Mouse (Mus musculus) liver, embryonic 14.5 days (tissue): Measurements from ENCODE around the gene Ctla4.

Experiments used
- CTCF ChIP-seq: IDR thresholded peaks from 2 replicates; pipeline ENCODE4 v1.5.1; 2016; ENCODE audit warnings: antibody characterized with exemption, low read depth, control low read depth
- EP300 ChIP-seq: IDR thresholded peaks from 2 replicates; pipeline ENCODE4 v1.6.1; 2016; ENCODE audit warnings: antibody characterized with exemption, low read depth

DNA sequence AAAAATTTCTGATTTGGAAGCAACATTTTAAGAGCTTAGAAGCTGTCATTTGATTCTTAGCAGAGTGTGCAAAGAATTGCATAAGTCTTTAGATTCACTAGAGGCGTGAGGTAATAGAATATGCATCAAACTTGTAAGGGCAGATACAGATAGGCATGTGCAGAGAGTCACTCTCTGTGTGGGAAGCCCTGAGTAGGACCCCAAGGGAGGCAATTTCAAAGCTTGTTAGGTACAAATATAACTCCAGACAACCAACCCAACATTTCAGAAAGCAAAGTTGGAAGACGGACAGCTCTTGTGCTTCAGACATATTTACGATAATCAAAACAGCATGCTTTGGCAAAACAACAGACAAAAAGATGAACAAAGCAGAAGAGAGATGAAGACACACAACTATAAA is 68.4 kb downstream of the Ctla4 start:
- TF ChIP-seq CTCF (no peak), EP300 (no peak)
